Mouse (Mus musculus): ENCODE data around the gene Col4a3bp. TPM values are rescaled to one million over a fixed set of nuclear protein-coding genes. Genes with fewer than 3 reads are reported as not detected.
A peak's percentile ranks its signal among the peaks of the same experiment; 100 is the strongest.
"Not testable (repeated sequence)": the region's sequence is repeated elsewhere in the genome, so short reads cannot be mapped to it uniquely, and the experiment has no call there.

Col4a3bp gene
- polyA plus RNA-seq, 1 experiment = 57.3 TPM

DNA sequence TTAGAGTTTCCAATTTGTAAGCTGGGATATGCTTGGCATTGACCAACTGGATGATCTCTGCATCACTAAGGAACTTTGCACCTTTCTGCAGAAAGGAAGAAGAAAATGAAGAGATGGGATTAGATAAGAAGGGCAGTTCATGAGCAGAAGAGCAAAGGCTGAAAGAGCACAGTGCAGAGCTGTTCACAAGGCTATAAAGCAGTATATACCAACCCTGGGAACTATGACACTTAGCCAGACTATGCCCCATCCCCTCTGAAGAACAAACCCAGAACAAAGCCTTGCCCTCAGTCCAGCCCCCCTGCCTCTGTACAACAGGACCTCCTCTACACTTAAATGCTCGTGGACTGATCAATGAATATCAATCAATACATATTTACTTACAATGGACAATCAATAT is 114.3 kb downstream of the Col4a3bp start:
- Histone ChIP-seq H3K36me3 (ENCODE audit: control insufficient read depth, insufficient read depth, low read length, poor library complexity, severe bottlenecking) (peaks cover 92% of the 10 kb centered on the region), H3K27ac (ENCODE audit: insufficient read depth, low read length) (no peak overlapping the region), H3K4me1 (ENCODE audit: control insufficient read depth, insufficient read depth, low read length) (peaks cover 2% of the 10 kb centered on the region), H3K9me3 (replicated peaks; ENCODE audit: control insufficient read depth, insufficient read depth, low read length, poor library complexity, severe bottlenecking) (no peaks in the 10 kb centered on the region), H3K9ac (ENCODE audit: low read depth, poor library complexity, severe bottlenecking) (no peak overlapping the region), H3K27me3 (ENCODE audit: control insufficient read depth, insufficient read depth, low read length, poor library complexity, severe bottlenecking) (no peaks in the 10 kb centered on the region), H3K4me3 (ENCODE audit: low read depth, low read length) (no peak overlapping the region)
- TF ChIP-seq POLR2A (IDR thresholded peaks at IDR 0.05; ENCODE audit: insufficient read depth, low read length) = no peak

GRCm38 (mm10) chr13:96658936-96659335 is 116.5 kb downstream of the Col4a3bp start:
- Histone ChIP-seq H3K4me3 (ENCODE audit: low read depth, low read length) (no peak overlapping the region), H3K4me1 (ENCODE audit: control insufficient read depth, insufficient read depth, low read length) (peaks cover 2% of the 10 kb centered on the region), H3K9ac (ENCODE audit: low read depth, poor library complexity, severe bottlenecking) (no peak overlapping the region), H3K27ac (ENCODE audit: insufficient read depth, low read length) (no peak overlapping the region), H3K36me3 (ENCODE audit: control insufficient read depth, insufficient read depth, low read length, poor library complexity, severe bottlenecking) (peaks cover 96% of the 10 kb centered on the region), H3K9me3 (replicated peaks; ENCODE audit: control insufficient read depth, insufficient read depth, low read length, poor library complexity, severe bottlenecking) (no peaks in the 10 kb centered on the region), H3K27me3 (ENCODE audit: control insufficient read depth, insufficient read depth, low read length, poor library complexity, severe bottlenecking) (no peaks in the 10 kb centered on the region)
- TF ChIP-seq POLR2A (IDR thresholded peaks at IDR 0.05; ENCODE audit: insufficient read depth, low read length) (no peak), CTCF (IDR thresholded peaks at IDR 0.05; ENCODE audit: low read depth, low read length) (no peak), EP300 (IDR thresholded peaks at IDR 0.05; ENCODE audit: insufficient read depth, low read depth, low read length) (no peak)

GRCm38 (mm10) chr13:96660095-96660860 is 117.9 kb downstream of the Col4a3bp start:
- peaks cover 2% of the 10 kb centered on the region for H3K4me1 ChIP-seq (ENCODE audit: control insufficient read depth, insufficient read depth, low read length)
- H3K9ac ChIP-seq (ENCODE audit: low read depth, poor library complexity, severe bottlenecking) = no peak overlapping the region
- no peak overlapping the region for H3K27ac ChIP-seq (ENCODE audit: insufficient read depth, low read length)
- peak; percentile 58; the same call in 1 of the 2 replicates for TF ChIP-seq EP300 (IDR thresholded peaks at IDR 0.05; ENCODE audit: insufficient read depth, low read depth, low read length)
- TF ChIP-seq POLR2A (IDR thresholded peaks at IDR 0.05; ENCODE audit: insufficient read depth, low read length) = no peak
- no peaks in the 10 kb centered on the region for H3K27me3 ChIP-seq (ENCODE audit: control insufficient read depth, insufficient read depth, low read length, poor library complexity, severe bottlenecking)
- no peak overlapping the region for H3K4me3 ChIP-seq (ENCODE audit: low read depth, low read length)
- peaks cover 96% of the 10 kb centered on the region for H3K36me3 ChIP-seq (ENCODE audit: control insufficient read depth, insufficient read depth, low read length, poor library complexity, severe bottlenecking)
- no peaks in the 10 kb centered on the region for H3K9me3 ChIP-seq (replicated peaks; ENCODE audit: control insufficient read depth, insufficient read depth, low read length, poor library complexity, severe bottlenecking)

DNA sequence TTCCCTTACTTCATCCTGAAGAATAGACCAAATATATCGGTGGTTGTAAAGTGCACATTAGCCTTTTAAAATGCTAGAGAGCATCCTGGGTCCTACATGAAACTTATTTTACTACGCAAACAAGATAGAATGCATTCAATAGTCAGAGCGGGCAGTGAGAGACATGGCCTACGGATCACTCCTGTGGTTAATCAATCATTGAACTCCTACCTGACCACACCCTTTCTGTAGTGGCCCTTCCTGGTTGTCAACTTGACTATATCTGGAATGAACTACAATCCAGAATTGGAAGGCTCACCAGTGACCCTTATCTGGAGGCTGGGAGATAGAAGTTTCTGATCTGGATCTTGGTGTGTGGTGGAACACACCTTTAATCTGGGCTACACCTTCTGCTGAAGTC is 120.7 kb downstream of the Col4a3bp start:
- H3K27ac ChIP-seq (ENCODE audit: insufficient read depth, low read length); H3K9ac ChIP-seq (ENCODE audit: low read depth, poor library complexity, severe bottlenecking); H3K9me3 ChIP-seq (replicated peaks; ENCODE audit: control insufficient read depth, insufficient read depth, low read length, poor library complexity, severe bottlenecking); H3K4me1 ChIP-seq (ENCODE audit: control insufficient read depth, insufficient read depth, low read length); H3K27me3 ChIP-seq (ENCODE audit: control insufficient read depth, insufficient read depth, low read length, poor library complexity, severe bottlenecking); H3K4me3 ChIP-seq (ENCODE audit: low read depth, low read length): not testable (repeated sequence)
- peaks cover 83% of the 10 kb centered on the region for H3K36me3 ChIP-seq (ENCODE audit: control insufficient read depth, insufficient read depth, low read length, poor library complexity, severe bottlenecking)

GRCm38 (mm10) chr13:96664419-96664974 is 122.1 kb downstream of the Col4a3bp start:
- H3K4me3 ChIP-seq (ENCODE audit: low read depth, low read length) = no peak overlapping the region
- peaks cover 3% of the 10 kb centered on the region for H3K4me1 ChIP-seq (ENCODE audit: control insufficient read depth, insufficient read depth, low read length)
- H3K27ac ChIP-seq (ENCODE audit: insufficient read depth, low read length) = no peak overlapping the region
- TF ChIP-seq EP300 (IDR thresholded peaks at IDR 0.05; ENCODE audit: insufficient read depth, low read depth, low read length) = no peak
- TF ChIP-seq POLR2A (IDR thresholded peaks at IDR 0.05; ENCODE audit: insufficient read depth, low read length) = no peak
- TF ChIP-seq CTCF (IDR thresholded peaks at IDR 0.05; ENCODE audit: low read depth, low read length) = no peak
- H3K27me3 ChIP-seq (ENCODE audit: control insufficient read depth, insufficient read depth, low read length, poor library complexity, severe bottlenecking) = no peaks in the 10 kb centered on the region
- H3K36me3 ChIP-seq (ENCODE audit: control insufficient read depth, insufficient read depth, low read length, poor library complexity, severe bottlenecking) = peaks cover 70% of the 10 kb centered on the region
- H3K9ac ChIP-seq (ENCODE audit: low read depth, poor library complexity, severe bottlenecking) = no peak overlapping the region
- no peaks in the 10 kb centered on the region for H3K9me3 ChIP-seq (replicated peaks; ENCODE audit: control insufficient read depth, insufficient read depth, low read length, poor library complexity, severe bottlenecking)

- peaks cover 18% of the 10 kb centered on the region for H3K36me3 ChIP-seq (ENCODE audit: control insufficient read depth, insufficient read depth, low read length, poor library complexity, severe bottlenecking)
- no peaks in the 10 kb centered on the region for H3K27me3 ChIP-seq (ENCODE audit: control insufficient read depth, insufficient read depth, low read length, poor library complexity, severe bottlenecking)
- H3K4me3 ChIP-seq (ENCODE audit: low read depth, low read length) = peak overlapping the region; percentile 94
- H3K9me3 ChIP-seq (replicated peaks; ENCODE audit: control insufficient read depth, insufficient read depth, low read length, poor library complexity, severe bottlenecking) = no peaks in the 10 kb centered on the region
- H3K4me1 ChIP-seq (ENCODE audit: control insufficient read depth, insufficient read depth, low read length) = peaks cover 3% of the 10 kb centered on the region
- peak overlapping the region; percentile 86 for H3K9ac ChIP-seq (ENCODE audit: low read depth, poor library complexity, severe bottlenecking)
- no peak for TF ChIP-seq POLR2A (IDR thresholded peaks at IDR 0.05; ENCODE audit: insufficient read depth, low read length)
- no peak for TF ChIP-seq EP300 (IDR thresholded peaks at IDR 0.05; ENCODE audit: insufficient read depth, low read depth, low read length)
- no peak for TF ChIP-seq CTCF (IDR thresholded peaks at IDR 0.05; ENCODE audit: low read depth, low read length)
- H3K27ac ChIP-seq (ENCODE audit: insufficient read depth, low read length) = no peak overlapping the region
Measured at GRCm38 (mm10) chr13:96670019-96670405, 127.6 kb downstream of the Col4a3bp start.
